Mouse (Mus musculus) small intestine, adult 2 months (tissue): ENCODE results near the gene Olfr328. TPM values are rescaled to one million over a fixed set of nuclear protein-coding genes. Genes with fewer than 3 reads are reported as not detected.
"Not testable (repeated sequence)": the region's sequence is repeated elsewhere in the genome, so short reads cannot be mapped to it uniquely, and the experiment has no call there.

Experiments
- H3K27ac ChIP-seq: fragments of 200-500 bp; 2 replicates; pipeline ENCODE4 v1.5.1; 2012; ENCODE audit warnings: low read depth, low read length, control low read depth, inconsistent platforms; ENCODE audit not compliant: insufficient read depth
- H3K27me3 ChIP-seq: fragments of 200-500 bp; 2 replicates; pipeline ENCODE4 v1.6.1; 2012; ENCODE audit warnings: mild to moderate bottlenecking, moderate library complexity, low read length, inconsistent platforms; ENCODE audit not compliant: control insufficient read depth, insufficient read depth
- H3K36me3 ChIP-seq: fragments of 200-500 bp; 2 replicates; pipeline ENCODE4 v1.6.1; 2012; ENCODE audit warnings: mild to moderate bottlenecking, low read length, control low read depth, inconsistent platforms; ENCODE audit not compliant: control insufficient read depth, insufficient read depth
- H3K4me1 ChIP-seq: fragments of 200-500 bp; 2 replicates; pipeline ENCODE4 v1.6.1; 2012; ENCODE audit warnings: low read length, inconsistent platforms, mixed read lengths; ENCODE audit not compliant: control insufficient read depth, insufficient read depth, insufficient read length
- H3K4me3 ChIP-seq: fragments of 200-500 bp; 2 replicates; pipeline ENCODE4 v1.5.1; 2012; ENCODE audit warnings: low read depth, mild to moderate bottlenecking, control low read depth, inconsistent platforms, low read length, moderate library complexity
- polyA plus RNA-seq: library from polyadenylated mRNA; depleted of rRNA; stranded (reverse); fragments of >200 nt; gene quantifications from 2 replicates; pipeline ENCODE4 v1.2.3, GENCODE M21; 2012; rRNA removed

Olfr328 gene
- polyA plus RNA-seq, 1 experiment: not detected

DNA sequence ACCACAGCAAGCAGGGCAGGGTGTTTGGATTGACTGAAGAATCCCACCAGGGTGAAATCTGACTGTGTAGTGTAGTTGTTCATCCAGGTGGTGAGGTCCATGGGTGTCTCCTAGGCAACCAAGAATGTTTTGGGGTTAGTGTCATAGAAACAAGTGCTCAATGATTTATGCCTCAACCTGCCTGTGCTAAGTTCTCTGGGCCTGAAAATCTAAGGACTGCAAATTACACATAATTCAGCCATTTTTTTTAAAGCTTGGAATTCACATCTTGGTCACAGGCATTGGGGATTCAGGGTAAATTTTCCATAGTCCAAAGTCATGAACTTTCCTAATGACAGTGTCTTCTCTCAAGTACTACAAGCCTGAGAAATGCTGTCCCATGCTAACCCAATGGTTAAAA, 53.0 kb downstream of the Olfr328 start, which contains the start of gene Olfr331:
Olfr331 (minus strand) TSS at position 101 of the 400 bp plus-strand sequence.
- H3K4me1 ChIP-seq, H3K27me3 ChIP-seq, H3K36me3 ChIP-seq: not testable (repeated sequence)

More for the DNA sequence above, 53.0 kb downstream of the Olfr328 start, which contains the start of gene Olfr331:
- H3K4me3 ChIP-seq, H3K27ac ChIP-seq: not testable (repeated sequence)

Other genes starting within 250 kb of the Olfr328 start
- gene Zfp692, start 248.6 kb downstream of the Olfr328 start, polyA plus RNA-seq: 14.1 and 15.8 TPM in 2 replicates
- 17.5 and 17.8 TPM in 2 replicates for gene Zfp672, start 225.3 kb downstream of the Olfr328 start, polyA plus RNA-seq
- gene Sh3bp5l, start 224.9 kb downstream of the Olfr328 start, polyA plus RNA-seq: 14.9 and 22.7 TPM in 2 replicates
- 1,520 and 2,382 TPM in 2 replicates for gene Lypd8, start 176.6 kb downstream of the Olfr328 start, polyA plus RNA-seq
- 0.63 and 1.0 TPM in 2 replicates for gene 1810065E05Rik, start 134.5 kb downstream of the Olfr328 start, polyA plus RNA-seq
- gene Gm12253, start 123.1 kb downstream of the Olfr328 start, polyA plus RNA-seq: not detected in 2 replicates
- gene Lypd9, start 102.7 kb downstream of the Olfr328 start, polyA plus RNA-seq: not detected in 2 replicates
- not detected in 2 replicates for gene Olfr30, start 93.4 kb downstream of the Olfr328 start, polyA plus RNA-seq
- gene Olfr332, start 63.1 kb downstream of the Olfr328 start, polyA plus RNA-seq: not detected in 2 replicates
- gene Olfr331, start 53.1 kb downstream of the Olfr328 start, polyA plus RNA-seq: not detected in 2 replicates
- not detected in 2 replicates for gene Olfr330, start 20.8 kb downstream of the Olfr328 start, polyA plus RNA-seq
- not detected in 2 replicates for gene Olfr329-ps, start 9.2 kb downstream of the Olfr328 start, polyA plus RNA-seq
- not detected in 2 replicates for gene Olfr224, start 14.9 kb upstream of the Olfr328 start, polyA plus RNA-seq
- gene Olfr325, start 22.1 kb upstream of the Olfr328 start, polyA plus RNA-seq: not detected in 2 replicates
- not detected in 2 replicates for gene Olfr324, start 39.5 kb upstream of the Olfr328 start, polyA plus RNA-seq
- 32.8 and 181 TPM in 2 replicates for gene 2210407C18Rik, start 60.4 kb upstream of the Olfr328 start, polyA plus RNA-seq
- not detected in 2 replicates for gene Olfr323, start 74.9 kb upstream of the Olfr328 start, polyA plus RNA-seq
- gene Trim58, start 84.8 kb upstream of the Olfr328 start, polyA plus RNA-seq: 0.05 TPM in 1 of 2 replicates, not detected in the other
- not detected in 2 replicates for gene Olfr322, start 103.1 kb upstream of the Olfr328 start, polyA plus RNA-seq
- gene Olfr320, start 125.5 kb upstream of the Olfr328 start, polyA plus RNA-seq: not detected in 2 replicates
- gene Olfr319, start 143.5 kb upstream of the Olfr328 start, polyA plus RNA-seq: not detected in 2 replicates
- gene Olfr318, start 168.4 kb upstream of the Olfr328 start, polyA plus RNA-seq: not detected in 2 replicates
- gene Olfr317, start 183.6 kb upstream of the Olfr328 start, polyA plus RNA-seq: not detected in 2 replicates
- not detected in 2 replicates for gene Olfr316, start 197.1 kb upstream of the Olfr328 start, polyA plus RNA-seq
- not detected in 2 replicates for gene Olfr315, start 217.6 kb upstream of the Olfr328 start, polyA plus RNA-seq
- gene Olfr314, start 227.3 kb upstream of the Olfr328 start, polyA plus RNA-seq: not detected in 2 replicates
- gene Fam183b, start 246.3 kb upstream of the Olfr328 start, polyA plus RNA-seq: 1.6 and 3.0 TPM in 2 replicates